Mouse (Mus musculus) heart, adult 2 months (tissue): ENCODE measurements around the gene Sema5a.

Experiments
- CTCF ChIP-seq: fragments of 200-600 bp; IDR thresholded peaks from 2 replicates; pipeline ENCODE4 v1.8.1; 2022; ENCODE audit warnings: antibody characterized with exemption, mild to moderate bottlenecking, moderate library complexity
- POLR2A ChIP-seq: fragments of 200-500 bp; IDR thresholded peaks from 2 replicates; pipeline ENCODE4 v1.6.1; 2011; ENCODE audit warnings: mild to moderate bottlenecking, low read depth, low read length, control low read depth; ENCODE audit not compliant: insufficient read depth

DNA sequence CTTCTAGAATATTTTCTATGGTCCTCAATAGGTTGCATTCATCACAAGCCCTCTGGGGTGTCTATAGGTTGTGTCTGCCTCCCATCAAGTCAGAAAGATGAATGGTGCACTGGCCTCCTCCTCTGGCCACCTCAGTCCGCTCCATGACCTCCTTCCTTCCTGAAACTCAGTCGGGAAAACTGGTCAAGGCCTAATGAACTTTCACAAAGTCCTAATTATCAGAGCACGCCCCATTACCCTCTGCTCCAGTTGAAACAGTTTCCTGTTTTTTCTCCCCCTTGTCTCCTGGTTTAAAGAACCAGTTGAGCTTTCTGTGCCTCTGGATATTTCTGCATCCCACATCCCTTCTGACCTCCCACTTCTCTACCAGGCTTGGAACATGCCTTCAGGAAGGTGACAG, 300.8 kb downstream of the Sema5a start:
- TF ChIP-seq POLR2A (no peak), CTCF (no peak)
